Mouse (Mus musculus): Measurements from ENCODE around the gene Siah2.

DNA sequence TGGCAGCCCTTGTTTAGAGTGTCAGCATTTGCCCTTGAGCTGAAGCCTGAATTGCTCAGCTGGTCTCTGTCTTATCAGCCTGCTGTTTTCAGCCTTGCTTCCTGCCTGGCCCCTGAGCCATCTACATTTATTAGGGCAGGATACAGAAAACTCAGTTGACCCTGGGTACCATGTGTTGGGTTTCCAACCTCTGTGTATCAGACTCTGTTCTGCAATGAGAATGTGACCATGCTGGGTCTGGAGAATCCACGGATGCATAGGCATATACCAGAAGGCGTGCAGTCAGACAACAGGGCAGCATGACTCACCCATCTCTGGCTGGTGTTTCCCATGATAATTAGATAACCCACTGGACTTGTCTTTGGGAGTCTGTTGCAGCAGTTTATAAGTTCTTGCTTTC is 21.8 kb upstream of the Siah2 start:
- no peak for TF ChIP-seq MAX (IDR thresholded peaks at IDR 0.05; ENCODE audit: low read depth)
- TF ChIP-seq SRF (IDR thresholded peaks at IDR 0.05; ENCODE audit: control insufficient read depth, insufficient read length, low read depth): no peak
- TF ChIP-seq POLR2A (IDR thresholded peaks at IDR 0.05; ENCODE audit: insufficient read length, low read depth): no peak
- no peak for TF ChIP-seq POLR2AphosphoS2 (IDR thresholded peaks at IDR 0.05; ENCODE audit: insufficient read length, low read depth)
- no peak for TF ChIP-seq REST (IDR thresholded peaks at IDR 0.05; ENCODE audit: insufficient read depth, insufficient read length)

Measured in myocyte (in vitro differentiated cells).